Mouse (Mus musculus) spleen, postnatal 4 days (tissue): ENCODE data around the gene Mpv17l2.

Experiments used
- DNase-seq, 2 experiments: peaks; one replicate each; pipeline ENCODE4 v3.0.0; 2022; ENCODE audit warnings: low spot score in 2 of 2

The Mpv17l2 gene

GRCm38 (mm10) chr8:70791294-70791701 is 30.6 kb upstream of the Mpv17l2 start:
- DNase-seq, result peak; percentile 66 to 83

DNA sequence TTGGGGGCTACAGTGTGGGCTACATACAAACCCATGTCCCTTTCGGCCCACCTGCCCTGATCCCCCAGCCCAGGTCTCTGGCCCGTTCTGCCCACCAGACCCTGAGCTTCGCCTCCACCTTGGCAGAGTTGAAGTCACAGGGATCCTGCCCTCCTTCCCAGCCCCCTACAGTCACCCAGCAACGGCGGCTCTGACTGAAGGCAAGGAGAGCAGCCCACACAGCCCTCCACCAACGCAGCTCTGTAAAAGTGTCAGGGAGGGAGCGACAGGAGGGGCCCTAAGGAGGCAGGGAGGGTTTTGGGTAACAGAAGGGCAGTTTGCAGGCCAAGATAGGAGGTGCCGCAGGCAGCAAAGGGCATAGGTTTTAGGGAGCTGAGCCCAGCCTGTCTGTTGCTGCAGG is 30.1 kb upstream of the Mpv17l2 start:
- DNase-seq, result no peak

DNA sequence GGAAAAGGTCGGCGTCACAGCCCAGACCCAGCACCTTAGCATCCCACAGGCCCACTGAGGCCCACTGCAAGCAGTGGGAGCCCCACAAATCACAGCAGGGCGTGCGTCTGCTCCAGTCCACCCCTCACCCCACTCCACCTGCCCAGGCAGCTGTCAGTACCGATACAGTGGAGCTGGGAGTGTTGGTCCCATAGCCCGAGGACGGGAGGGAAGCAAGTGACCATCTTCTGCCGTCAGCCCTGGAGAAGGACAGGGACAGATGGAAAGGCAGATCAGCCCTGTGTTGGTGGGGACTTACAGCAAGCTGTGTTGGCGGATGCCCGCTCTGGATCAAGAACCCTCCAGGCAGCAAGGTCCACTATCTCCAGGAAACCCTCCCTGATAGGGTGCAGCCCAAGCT is 28.3 kb upstream of the Mpv17l2 start:
- no peak for DNase-seq

DNA sequence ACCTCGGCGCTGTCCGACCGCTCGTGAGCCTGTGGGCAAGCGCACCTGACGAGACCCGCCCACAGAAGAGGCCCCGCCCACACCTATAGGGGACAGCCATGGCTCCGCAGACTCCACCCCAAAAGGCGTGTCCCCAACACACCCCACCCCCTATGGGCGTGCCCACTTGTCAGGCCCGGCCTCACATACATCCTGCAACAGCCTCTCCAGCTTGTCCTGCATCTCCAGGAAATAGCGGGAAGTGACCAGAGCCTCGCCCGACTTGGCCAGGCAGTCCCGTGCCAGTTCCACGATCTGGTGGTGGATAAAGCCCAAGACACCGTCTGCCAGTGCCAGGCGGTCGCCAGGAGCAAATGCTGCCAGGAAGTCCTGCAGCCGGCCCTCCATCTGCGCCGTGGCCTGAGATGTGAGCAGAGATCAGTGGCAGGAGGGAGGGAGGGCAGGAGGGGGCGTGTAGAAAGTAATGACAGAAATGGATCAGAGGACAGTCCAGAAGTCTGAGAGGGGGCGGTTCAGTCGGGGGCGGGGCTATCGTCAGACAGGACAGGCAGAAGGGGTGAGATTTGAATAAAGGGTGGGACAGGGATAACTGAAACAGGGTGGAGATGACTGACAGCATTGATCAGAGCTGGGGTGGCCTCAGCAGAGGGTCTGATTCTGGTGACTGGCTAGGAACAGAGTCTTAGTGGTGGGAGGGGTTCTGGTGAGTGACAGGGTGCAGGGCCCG is 27.4 kb upstream of the Mpv17l2 start:
- DNase-seq, result no peak

- DNase-seq, result no peak
Measured at GRCm38 (mm10) chr8:70787051-70787445, 26.3 kb upstream of the Mpv17l2 start.

- DNase-seq, result no peak
Measured at GRCm38 (mm10) chr8:70786291-70787050, 25.7 kb upstream of the Mpv17l2 start.

GRCm38 (mm10) chr8:70780093-70780492 is 19.3 kb upstream of the Mpv17l2 start:
- DNase-seq, result no peak

DNA sequence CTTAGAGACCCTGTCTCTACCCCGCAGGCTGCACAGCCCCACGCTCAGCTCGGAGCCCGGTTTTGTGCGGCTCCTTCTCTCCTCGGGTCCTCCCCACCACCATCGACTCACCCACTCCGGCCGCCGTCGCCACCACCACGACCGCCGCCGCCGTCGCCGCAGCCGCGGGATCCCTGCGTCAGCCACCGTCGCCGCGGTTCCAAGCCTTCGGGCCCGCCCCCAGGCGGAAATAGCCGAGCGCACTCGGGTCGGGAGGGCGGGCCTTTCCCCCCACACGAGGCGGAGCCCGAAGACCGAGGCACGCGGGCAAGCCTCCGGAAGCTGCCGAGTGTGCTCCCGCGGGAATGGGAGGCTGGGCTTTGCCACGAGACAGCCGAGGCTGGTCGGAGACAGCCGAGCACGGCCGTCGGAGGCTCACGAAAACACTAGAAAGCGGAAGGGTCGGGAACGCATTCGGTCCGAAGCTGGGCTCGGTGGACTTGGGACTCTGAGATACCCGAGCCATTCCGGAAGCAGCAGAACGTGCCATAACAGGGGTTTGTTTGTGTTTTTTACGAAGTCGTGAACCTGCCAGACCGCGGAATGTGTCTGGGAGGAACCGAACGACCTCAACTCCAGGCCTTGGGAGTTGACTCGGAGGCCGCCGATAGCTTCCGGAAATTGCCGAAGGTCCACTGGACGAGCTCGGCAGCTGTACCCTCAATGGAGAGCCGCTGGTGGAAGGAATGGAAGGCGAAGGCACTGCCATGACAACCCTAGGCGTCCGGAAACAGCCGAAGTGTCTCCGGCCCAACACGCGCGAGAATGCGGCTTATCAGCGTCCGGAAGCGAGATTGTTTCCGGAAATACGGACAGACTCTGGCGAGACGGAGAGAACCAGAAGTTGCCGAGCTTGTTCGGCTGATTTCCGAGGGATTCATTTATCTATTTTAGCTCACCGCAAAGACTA is 16.0 kb upstream of the Mpv17l2 start, which contains the start of gene Pik3r2:
Gene Pik3r2 (minus strand): TSS at position 218 of the 949 bp plus-strand sequence.
- peak; percentile 96 to 99 for DNase-seq

GRCm38 (mm10) chr8:70775851-70776495 is 15.2 kb upstream of the Mpv17l2 start:
- DNase-seq, result no peak

DNA sequence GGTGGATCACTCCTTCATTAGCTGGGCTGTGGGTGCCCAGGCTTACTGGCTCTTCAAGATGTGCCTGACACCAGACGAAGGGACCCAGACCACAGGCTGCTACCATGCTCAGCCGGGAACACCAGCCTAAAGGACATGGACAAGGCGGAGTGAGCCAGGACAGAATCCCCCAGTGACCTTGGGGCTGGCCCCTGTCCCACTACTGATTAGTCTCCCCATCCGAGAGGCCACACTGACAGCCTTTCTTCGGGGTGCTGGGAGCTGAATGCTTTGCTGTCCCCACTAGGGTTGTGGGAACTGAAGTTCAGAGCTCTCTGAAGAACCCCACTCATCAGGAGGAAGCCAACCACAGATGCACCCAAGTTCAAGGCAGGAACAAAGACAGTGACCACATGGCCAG is 14.5 kb upstream of the Mpv17l2 start:
- no peak for DNase-seq

- DNase-seq, result no peak
Measured at GRCm38 (mm10) chr8:70774740-70775139, 14.0 kb upstream of the Mpv17l2 start.

GRCm38 (mm10) chr8:70773833-70774232 is 13.1 kb upstream of the Mpv17l2 start:
- DNase-seq, result no peak

DNA sequence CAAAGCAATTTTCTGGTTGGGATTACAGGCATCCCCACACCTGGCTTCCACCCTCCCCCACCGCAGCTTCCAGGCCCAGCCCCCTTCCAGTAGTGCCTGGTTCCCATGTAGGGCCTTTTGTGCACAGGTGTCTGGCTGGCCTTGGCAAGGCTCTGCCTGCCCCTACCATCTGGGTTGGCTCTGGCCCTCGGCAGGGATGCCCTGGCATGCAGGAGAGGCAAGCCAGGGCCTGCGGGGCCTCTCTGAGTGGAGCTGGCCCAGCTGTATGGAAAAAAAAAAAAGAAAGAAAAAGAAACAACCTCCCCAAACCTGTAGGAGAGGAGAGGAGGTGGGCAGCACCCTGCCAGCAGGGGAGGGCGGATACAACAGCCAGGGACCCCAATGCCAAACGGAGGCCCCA is 12.7 kb upstream of the Mpv17l2 start:
- no peak for DNase-seq

DNA sequence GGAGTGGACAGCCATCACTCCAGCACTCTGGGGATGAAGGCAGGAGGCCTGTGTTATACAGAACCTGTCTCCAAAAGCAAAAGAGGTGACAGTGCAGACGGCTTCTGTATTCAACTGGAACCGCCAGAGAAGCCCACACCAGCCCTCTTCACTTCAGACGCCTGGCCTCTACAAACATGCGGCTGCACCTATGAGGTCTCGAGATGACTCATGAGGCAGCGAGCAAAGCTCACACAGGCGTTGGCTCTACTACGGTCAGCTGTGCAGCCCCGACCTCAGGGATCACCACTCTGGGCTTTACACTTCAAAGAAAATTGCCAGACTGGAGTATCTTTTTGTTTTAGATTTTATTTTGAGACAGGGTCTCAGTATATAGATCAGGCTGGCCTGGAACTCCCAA is 12.1 kb upstream of the Mpv17l2 start:
- DNase-seq, result no peak

- DNase-seq, result no peak
Measured at GRCm38 (mm10) chr8:70772075-70772474, 11.3 kb upstream of the Mpv17l2 start.

- DNase-seq, result no peak
Measured at GRCm38 (mm10) chr8:70771217-70771616, 10.5 kb upstream of the Mpv17l2 start.

GRCm38 (mm10) chr8:70770748-70771147 is 10.0 kb upstream of the Mpv17l2 start:
- no peak for DNase-seq

DNA sequence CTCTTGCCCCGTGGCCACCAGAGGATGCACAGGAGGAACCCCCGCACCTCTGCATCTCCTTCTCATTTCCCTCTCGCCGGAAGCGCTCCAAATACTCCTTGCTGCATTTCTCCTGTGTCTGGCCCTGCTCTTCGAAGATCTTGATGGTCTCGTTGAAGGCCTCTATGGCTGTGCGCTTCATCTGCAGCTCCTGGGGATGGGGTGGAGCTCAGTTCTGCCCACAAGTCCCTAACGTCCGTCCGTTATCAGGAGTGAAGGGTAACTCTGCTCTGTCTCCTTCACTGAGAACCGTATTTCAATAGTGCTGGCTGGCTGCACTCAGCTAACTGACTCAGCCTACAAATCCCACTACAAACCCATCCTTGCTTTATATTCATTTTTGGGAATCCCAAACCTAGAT is 9.1 kb upstream of the Mpv17l2 start:
- DNase-seq, result no peak

DNA sequence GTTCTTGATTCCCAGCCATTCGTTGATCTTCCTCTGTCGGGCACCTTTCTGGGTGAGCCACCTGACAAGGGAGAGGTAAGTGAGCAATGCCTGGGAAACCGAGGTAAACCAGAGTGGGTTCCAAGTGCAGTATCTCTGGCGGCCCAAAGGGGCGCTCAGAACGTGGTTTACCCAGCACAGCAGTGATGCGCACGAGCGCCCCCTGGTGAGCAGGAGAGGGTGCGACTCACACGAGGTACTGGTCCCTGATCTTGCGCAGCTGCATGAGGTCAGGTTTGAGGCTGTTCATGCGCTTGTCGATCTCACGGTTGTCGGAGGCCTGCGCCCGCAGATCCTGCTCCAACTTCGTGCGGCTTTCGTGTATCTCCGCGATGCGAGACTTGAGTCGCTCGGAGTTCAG is 8.6 kb upstream of the Mpv17l2 start:
- peak; percentile 98 to 100 for DNase-seq

GRCm38 (mm10) chr8:70768956-70769355 is 8.2 kb upstream of the Mpv17l2 start:
- no peak for DNase-seq

GRCm38 (mm10) chr8:70768231-70768776 is 7.6 kb upstream of the Mpv17l2 start:
- peak in 1 of 2 experiments; percentile 71 for DNase-seq
